Mouse (Mus musculus) heart, embryonic 15.5 days (tissue): Measurements from ENCODE around the gene Zbtb2. TPM values are rescaled to one million over a fixed set of nuclear protein-coding genes. Genes with fewer than 3 reads are reported as not detected.

Experiments used
- ATAC-seq: fragments of 200-750 bp; cut with Nextera tagmentation; replicated peaks from 2 replicates; pipeline ENCODE4 v1.8.0; 2017; ENCODE audit warnings: low read depth, moderate TSS enrichment; ENCODE audit not compliant: insufficient number of reproducible peaks, insufficient read depth, low FRiP score
- H3K27ac ChIP-seq: fragments of 300-500 bp; sonication (generic); 2 replicates; pipeline ENCODE4 v1.5.1; 2015; ENCODE audit warnings: mild to moderate bottlenecking, inconsistent platforms
- H3K27me3 ChIP-seq: fragments of 300-500 bp; sonication (generic); 2 replicates; pipeline ENCODE4 v1.6.1; 2015; ENCODE audit warnings: inconsistent platforms
- H3K36me3 ChIP-seq: fragments of 300-500 bp; sonication (generic); 2 replicates; pipeline ENCODE4 v1.6.1; 2015; ENCODE audit warnings: mild to moderate bottlenecking, inconsistent platforms
- H3K4me1 ChIP-seq: fragments of 300-500 bp; sonication (generic); replicated peaks from 2 replicates; pipeline ENCODE4 v1.6.1; 2015; ENCODE audit warnings: inconsistent platforms
- H3K4me2 ChIP-seq: fragments of 300-500 bp; sonication (generic); 2 replicates; pipeline ENCODE4 v1.6.1; 2015; ENCODE audit warnings: inconsistent platforms, mild to moderate bottlenecking, moderate library complexity
- H3K4me3 ChIP-seq: fragments of 300-500 bp; sonication (generic); 2 replicates; pipeline ENCODE4 v1.5.1; 2015; ENCODE audit warnings: mild to moderate bottlenecking, inconsistent platforms
- H3K9ac ChIP-seq: fragments of 300-500 bp; sonication (generic); 2 replicates; pipeline ENCODE4 v1.6.1; 2015; ENCODE audit warnings: mild to moderate bottlenecking, inconsistent platforms
- H3K9me3 ChIP-seq: fragments of 300-500 bp; sonication (generic); replicated peaks from 2 replicates; pipeline ENCODE4 v1.6.1; 2016; ENCODE audit warnings: inconsistent platforms
- WGBS: fragments of 180-500 bp; shearing (Covaris S2); methylation state at CpG from one replicate; pipeline ENCODE4 v1.1.7; 2015; ENCODE audit warnings: mixed read lengths; 5-methylcytosine and 5-hydroxymethylcytosine counted together
- polyA plus RNA-seq: library from polyadenylated mRNA; unstranded; fragments of >200 nt; fragmentation: Nextera tagmentation; extraction: Ambion mirVana; gene quantifications from 2 replicates; pipeline ENCODE4 v1.2.1, GENCODE M21; 2015

The Zbtb2 gene
- polyA plus RNA-seq, 1 experiment from 2014 or later: 7.8 TPM

- Histone ChIP-seq H3K36me3 (peaks cover 39% of the 10 kb centered on the region), H3K4me1 (peaks cover 15% of the 10 kb centered on the region), H3K27me3 (no peaks in the 10 kb centered on the region), H3K9me3 (no peaks in the 10 kb centered on the region), H3K27ac (peak overlapping the region; percentile 66), H3K4me3 (no peak overlapping the region), H3K9ac (no peak overlapping the region), H3K4me2 (no peak overlapping the region)
- 54% methylated on average over 5 of the region's 5 CpGs for WGBS
- ATAC-seq: 0 out of 2 replicates have a peak, but pooled peaks have one; percentile 15
Measured at GRCm38 (mm10) chr10:4404895-4405491, 17.1 kb upstream of the Zbtb2 start.

GRCm38 (mm10) chr10:4398058-4398457, 10.2 kb upstream of the Zbtb2 start:
- Histone ChIP-seq H3K4me2 (no peak overlapping the region), H3K27ac (no peak overlapping the region), H3K36me3 (peaks cover 12% of the 10 kb centered on the region), H3K9me3 (no peaks in the 10 kb centered on the region), H3K27me3 (no peaks in the 10 kb centered on the region), H3K9ac (no peak overlapping the region), H3K4me3 (no peak overlapping the region), H3K4me1 (peaks cover 6% of the 10 kb centered on the region; the same call in 1 of the 2 replicates)
- 78% methylated on average over 5 of the region's 5 CpGs for WGBS
- ATAC-seq: no peak

GRCm38 (mm10) chr10:4395321-4395720, 7.4 kb upstream of the Zbtb2 start:
- H3K27me3 ChIP-seq: no peaks in the 10 kb centered on the region
- peaks cover 4% of the 10 kb centered on the region; the same call in 1 of the 2 replicates for H3K36me3 ChIP-seq
- H3K9me3 ChIP-seq: no peaks in the 10 kb centered on the region
- H3K9ac ChIP-seq: no peak overlapping the region
- H3K4me2 ChIP-seq: no peak overlapping the region
- peaks cover 23% of the 10 kb centered on the region for H3K4me1 ChIP-seq
- ATAC-seq: no peak
- no peak overlapping the region for H3K4me3 ChIP-seq
- 88% methylated on average over 3 of the region's 3 CpGs for WGBS
- H3K27ac ChIP-seq: no peak overlapping the region

DNA sequence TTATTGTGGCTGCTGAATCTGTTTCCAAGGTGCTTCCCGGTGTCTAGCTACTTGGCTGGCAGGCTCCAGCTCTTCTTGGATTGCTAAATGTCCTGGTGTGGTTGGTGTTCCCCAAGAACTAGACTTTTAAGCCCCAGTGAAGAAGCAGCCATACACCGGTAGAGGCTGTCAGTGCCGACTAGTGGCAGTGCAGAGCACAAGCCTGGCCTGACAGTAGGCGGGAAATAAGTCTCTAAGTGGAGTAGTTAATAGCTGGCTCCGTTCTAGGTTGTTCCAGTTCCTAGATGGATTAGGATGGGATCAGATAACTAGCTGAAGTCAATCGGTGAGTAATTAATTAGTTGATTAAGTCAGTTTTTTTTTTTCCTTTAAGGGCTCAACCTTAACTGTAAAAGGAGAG, 3.9 kb upstream of the Zbtb2 start:
- 32% methylated on average over 6 of the region's 6 CpGs for WGBS
- Histone ChIP-seq H3K27me3 (no peaks in the 10 kb centered on the region), H3K27ac (no peak overlapping the region), H3K36me3 (no peaks in the 10 kb centered on the region; the same call in 1 of the 2 replicates), H3K4me2 (no peak overlapping the region), H3K9me3 (no peaks in the 10 kb centered on the region), H3K4me3 (no peak overlapping the region), H3K9ac (no peak overlapping the region), H3K4me1 (peaks cover 37% of the 10 kb centered on the region)
- ATAC-seq: no peak

GRCm38 (mm10) chr10:4391076-4391475, 3.2 kb upstream of the Zbtb2 start:
- no peaks in the 10 kb centered on the region for H3K27me3 ChIP-seq
- no peak overlapping the region for H3K9ac ChIP-seq
- H3K4me1 ChIP-seq: peaks cover 39% of the 10 kb centered on the region
- peak overlapping the region; percentile 5; the same call in 1 of the 2 replicates for H3K4me2 ChIP-seq
- no peaks in the 10 kb centered on the region for H3K9me3 ChIP-seq
- no peak overlapping the region for H3K4me3 ChIP-seq
- H3K27ac ChIP-seq: no peak overlapping the region
- no peaks in the 10 kb centered on the region; the same call in 1 of the 2 replicates for H3K36me3 ChIP-seq
- 54% methylated on average over 5 of the region's 5 CpGs for WGBS
- no peak for ATAC-seq

DNA sequence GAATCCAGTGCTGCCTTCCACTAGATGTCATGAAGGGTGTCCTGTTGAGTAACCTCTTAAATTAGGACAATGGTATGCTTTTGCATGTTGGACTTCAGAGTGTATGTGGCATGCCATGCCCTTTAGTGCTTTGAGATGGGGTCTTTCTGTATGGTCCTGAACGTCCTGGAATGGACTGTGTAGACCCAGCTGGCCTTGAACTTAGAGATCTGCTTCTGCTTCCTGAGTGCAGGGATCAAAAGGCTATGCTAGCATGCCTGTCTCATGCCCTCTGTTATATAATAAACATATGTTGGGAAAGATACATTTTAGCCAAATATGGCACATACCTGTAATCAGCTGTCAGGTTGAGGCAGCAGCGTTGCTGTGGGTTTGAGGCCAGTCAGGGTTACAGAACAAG, 2.6 kb upstream of the Zbtb2 start:
- no peak overlapping the region for H3K9ac ChIP-seq
- H3K27me3 ChIP-seq: no peaks in the 10 kb centered on the region
- H3K27ac ChIP-seq: no peak overlapping the region
- H3K9me3 ChIP-seq: no peaks in the 10 kb centered on the region
- ATAC-seq: no peak
- H3K4me3 ChIP-seq: no peak overlapping the region
- H3K36me3 ChIP-seq: no peaks in the 10 kb centered on the region
- H3K4me1 ChIP-seq: peaks cover 40% of the 10 kb centered on the region
- 44% methylated on average over 2 of the region's 2 CpGs for WGBS
- peak overlapping the region; percentile 85; the same call in 1 of the 2 replicates for H3K4me2 ChIP-seq

DNA sequence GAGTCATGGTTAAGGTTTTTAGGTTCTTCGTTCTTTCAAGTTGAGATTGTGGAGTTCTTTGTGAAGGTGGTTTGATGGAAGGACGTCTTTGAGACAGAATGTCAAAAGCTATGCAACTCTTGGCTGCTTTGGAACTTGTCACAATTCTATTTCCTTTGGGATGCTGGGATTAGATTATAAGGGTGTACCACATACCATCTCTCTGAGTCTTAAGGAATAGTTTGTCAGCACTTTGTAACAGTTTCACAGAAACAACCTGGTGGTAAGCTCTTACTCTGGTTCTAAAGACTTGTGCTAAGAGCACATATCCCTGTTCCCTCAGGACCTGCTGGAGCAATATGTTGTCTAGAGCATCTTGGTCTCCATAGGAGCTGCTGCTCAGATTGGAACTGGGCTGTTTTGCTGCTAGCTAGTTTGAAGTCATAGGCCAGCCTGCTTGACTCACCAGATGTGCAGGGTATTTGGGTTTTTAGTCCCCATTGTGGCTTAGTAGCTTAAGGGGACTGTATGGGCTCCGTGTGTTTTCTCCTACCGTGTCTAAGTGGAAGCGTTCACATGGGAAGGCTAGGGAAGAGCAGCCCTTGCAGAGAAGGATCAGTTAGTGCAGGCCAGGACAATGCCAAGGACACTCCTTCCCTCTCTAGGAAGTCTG, 1.7 kb upstream of the Zbtb2 start:
- H3K27ac ChIP-seq: 0 out of 2 replicates have a peak overlapping the region, but pooled peaks have one; percentile 29
- peaks cover 46% of the 10 kb centered on the region for H3K4me1 ChIP-seq
- no peaks in the 10 kb centered on the region for H3K27me3 ChIP-seq
- ATAC-seq: no peak
- H3K9ac ChIP-seq: peak overlapping the region; percentile 91
- 29% methylated on average over 5 of the region's 5 CpGs for whole genome bisulfite sequencing
- peak overlapping the region; percentile 90 for H3K4me3 ChIP-seq
- no peaks in the 10 kb centered on the region for H3K36me3 ChIP-seq
- H3K4me2 ChIP-seq: peak overlapping the region; percentile 85
- H3K9me3 ChIP-seq: no peaks in the 10 kb centered on the region

GRCm38 (mm10) chr10:4389036-4389435, 1.1 kb upstream of the Zbtb2 start:
- Histone ChIP-seq H3K27me3 (no peaks in the 10 kb centered on the region), H3K9ac (peak overlapping the region; percentile 91), H3K4me3 (peak overlapping the region; percentile 90), H3K27ac (peak overlapping the region; percentile 99), H3K4me2 (peak overlapping the region; percentile 85), H3K4me1 (peaks cover 45% of the 10 kb centered on the region), H3K36me3 (no peaks in the 10 kb centered on the region), H3K9me3 (no peaks in the 10 kb centered on the region)
- ATAC-seq: no peak
- WGBS: 9% methylated on average over 10 of the region's 10 CpGs

- Histone ChIP-seq H3K9ac (peak overlapping the region; percentile 91), H3K4me1 (peaks cover 45% of the 10 kb centered on the region), H3K9me3 (no peaks in the 10 kb centered on the region), H3K27ac (peak overlapping the region; percentile 99), H3K27me3 (no peaks in the 10 kb centered on the region), H3K4me2 (peak overlapping the region; percentile 85), H3K36me3 (no peaks in the 10 kb centered on the region), H3K4me3 (peak overlapping the region; percentile 90)
- ATAC-seq: no peak
- under 1% methylated on average over 19 of the region's 19 CpGs for WGBS
Measured at GRCm38 (mm10) chr10:4388384-4388745, 457 bp upstream of the Zbtb2 start.

DNA sequence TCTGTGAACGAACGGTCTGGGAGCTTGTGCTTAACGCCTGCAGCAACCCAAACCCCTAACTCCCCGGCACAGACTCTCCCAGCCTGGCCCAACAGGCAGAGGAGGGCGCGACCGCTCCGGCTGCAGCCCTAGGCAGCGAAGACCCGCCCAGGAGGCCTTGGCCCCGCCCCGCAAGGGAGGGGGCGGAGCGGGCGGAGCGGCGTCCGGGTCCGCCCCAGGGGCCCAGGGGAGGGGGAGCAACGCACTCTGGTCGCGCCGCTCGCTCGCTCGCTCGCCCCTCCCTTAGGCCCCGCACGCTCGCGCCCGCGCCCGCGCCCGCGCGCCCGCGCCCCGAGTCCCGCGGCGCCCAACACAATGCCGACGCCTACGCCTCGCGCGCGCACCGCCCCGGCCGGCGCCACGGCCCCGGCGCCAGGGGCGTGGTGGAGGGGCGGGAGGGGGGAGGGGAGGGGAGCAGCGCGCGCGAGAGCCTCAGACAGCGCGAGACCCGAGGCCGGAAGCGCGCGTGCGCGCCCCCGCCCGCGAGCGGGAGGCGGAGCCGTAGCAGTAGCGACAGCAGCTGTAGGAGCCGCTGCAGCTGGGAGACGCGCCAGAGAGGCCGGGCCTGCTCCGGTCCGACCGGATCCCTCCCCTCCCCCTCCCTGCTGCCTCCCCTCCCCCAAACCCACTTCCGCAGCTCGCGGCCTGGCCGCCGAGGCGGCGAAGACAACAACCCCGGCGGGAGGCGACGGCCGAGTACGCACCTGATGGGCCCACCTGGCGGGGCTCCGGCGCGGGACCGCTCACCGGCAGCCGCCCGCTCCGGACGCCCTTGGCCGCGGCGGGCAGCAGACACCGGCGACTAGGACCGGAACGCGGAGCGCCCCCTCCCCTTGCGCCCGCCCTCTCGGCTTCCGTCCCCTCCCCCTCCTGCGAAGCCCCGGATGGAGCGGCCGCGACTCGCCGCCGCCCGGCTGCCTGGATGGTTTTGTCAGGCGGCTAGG, 1.0 kb downstream of the Zbtb2 start:
- H3K4me1 ChIP-seq: peaks cover 49% of the 10 kb centered on the region
- H3K4me2 ChIP-seq: peak overlapping the region; percentile 85
- WGBS: under 1% methylated on average over 82 of the region's 133 CpGs

GRCm38 (mm10) chr10:4384244-4384643, 3.7 kb downstream of the Zbtb2 start:
- H3K4me2 ChIP-seq: no peak overlapping the region
- H3K27ac ChIP-seq: no peak overlapping the region
- H3K4me1 ChIP-seq: peaks cover 22% of the 10 kb centered on the region
- H3K9me3 ChIP-seq: no peaks in the 10 kb centered on the region
- no peaks in the 10 kb centered on the region for H3K27me3 ChIP-seq
- no peak for ATAC-seq
- H3K9ac ChIP-seq: no peak overlapping the region
- WGBS: 93% methylated on average over 7 of the region's 7 CpGs
- no peak overlapping the region for H3K4me3 ChIP-seq
- no peaks in the 10 kb centered on the region for H3K36me3 ChIP-seq

More for the DNA sequence above, 1.0 kb downstream of the Zbtb2 start:
- Histone ChIP-seq H3K27ac (peak overlapping the region; percentile 99), H3K9me3 (no peaks in the 10 kb centered on the region), H3K4me3 (peak overlapping the region; percentile 90), H3K27me3 (no peaks in the 10 kb centered on the region), H3K36me3 (no peaks in the 10 kb centered on the region), H3K9ac (peak overlapping the region; percentile 91)
- peak; percentile 93 for ATAC-seq
